22 mouse cellular contexts compared by ENCODE assay signal in the genomic region with DNA sequence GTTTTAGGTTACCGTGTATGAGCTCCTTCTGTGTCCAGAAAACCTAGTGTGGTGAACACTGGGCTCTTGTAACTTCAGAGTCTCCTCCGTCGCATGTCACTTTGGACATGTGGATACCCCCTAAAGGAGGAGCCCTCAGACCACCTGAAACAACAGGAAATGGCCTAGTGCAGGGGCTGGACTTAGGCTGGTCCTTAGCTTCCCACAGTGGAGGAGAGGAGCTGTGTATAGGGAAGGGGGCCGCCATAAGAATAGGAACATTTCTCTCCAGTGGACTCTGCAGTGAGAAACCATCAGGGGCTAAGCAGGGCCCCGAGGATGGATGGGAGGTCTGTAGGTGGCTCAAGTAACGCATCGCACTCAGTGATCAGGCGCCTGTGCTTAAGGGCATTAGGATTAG.
DNase-seq lines count a peak whose midpoint lies in the region; ATAC-seq and TF ChIP-seq lines count a peak whose summit lies in the region.
"Had no signal": no experiment of that assay in that cellular context is flagged by ENCODE, and none has a peak within 500 bp of the region (broad histone marks: within the 10 kb centered on the region; RNA-seq: fewer than 3 reads in every experiment).

No protein-coding gene starts in this region.

- no peak for TF ChIP-seq CTCF in midbrain, postnatal 0 days (IDR thresholded peaks at IDR 0.05)

- H3K4me2 ChIP-seq in forebrain, embryonic 11.5 days (ENCODE audit: low read depth, low read length, severe bottlenecking): no peak overlapping the region
- no peak overlapping the region for H3K4me2 ChIP-seq in kidney, embryonic 14.5 days (replicated peaks; ENCODE audit: low read depth, low read length)
- H3K4me2 ChIP-seq in midbrain, embryonic 12.5 days (replicated peaks): no peak overlapping the region
- H3K4me2 ChIP-seq in midbrain, postnatal 0 days (ENCODE audit: low read depth, low read length, poor library complexity, severe bottlenecking): no peak overlapping the region
- H3K4me2 ChIP-seq: embryonic facial prominence, embryonic 15.5 days; heart, embryonic 15.5 days; hindbrain, embryonic 13.5 days; limb, embryonic 13.5 days; liver, embryonic 11.5 days; neural tube, embryonic 12.5 days had no signal

- no peaks in the 10 kb centered on the region for H3K9me3 ChIP-seq in forebrain, embryonic 10.5 days
- no peaks in the 10 kb centered on the region for H3K9me3 ChIP-seq in forebrain, embryonic 11.5 days (ENCODE audit: control insufficient read depth, low read length)
- no peaks in the 10 kb centered on the region for H3K9me3 ChIP-seq in kidney, embryonic 14.5 days (ENCODE audit: control insufficient read depth, low read length)
- H3K9me3 ChIP-seq in midbrain, embryonic 12.5 days: no peaks in the 10 kb centered on the region
- H3K9me3 ChIP-seq in midbrain, postnatal 0 days (ENCODE audit: low read length): no peaks in the 10 kb centered on the region
- no peaks in the 10 kb centered on the region for H3K9me3 ChIP-seq in embryonic facial prominence, embryonic 10.5 days
- H3K9me3 ChIP-seq: embryonic facial prominence, embryonic 15.5 days; heart, embryonic 10.5 days; heart, embryonic 15.5 days; hindbrain, embryonic 13.5 days; limb, embryonic 13.5 days; neural tube, embryonic 12.5 days had no signal

- no peak; the same call in 1 of the 2 replicates for ATAC-seq in forebrain, embryonic 11.5 days (replicated peaks; ENCODE audit: low FRiP score)
- peak; percentile 77; the same call in 1 of the 2 replicates for ATAC-seq in kidney, embryonic 14.5 days (ENCODE audit: low FRiP score, low TSS enrichment)
- ATAC-seq in midbrain, embryonic 12.5 days (ENCODE audit: low FRiP score, low read depth): 0 out of 2 replicates have a peak, but pooled peaks have one; percentile 29
- ATAC-seq in midbrain, postnatal 0 days (ENCODE audit: low FRiP score): no peak
- ATAC-seq: intestine, postnatal 0 days; liver, postnatal 0 days had no signal

- DNase-seq in forebrain, embryonic 10.5 days (ENCODE audit: extremely low spot score, low spot score): no peak
- no peak for DNase-seq in forebrain, embryonic 11.5 days (ENCODE audit: low spot score)
- no peak for DNase-seq in kidney, postnatal 14 days
- DNase-seq in midbrain, postnatal 0 days (ENCODE audit: low spot score): no peak
- peak; percentile 37 for DNase-seq in embryonic facial prominence, embryonic 10.5 days (ENCODE audit: low spot score)
- no peak for DNase-seq in lung, postnatal 36 days
- DNase-seq: gastrocnemius, postnatal 14 days; liver, postnatal 0 days; thymus, adult 18-20 months had no signal

- no peaks in the 10 kb centered on the region for H3K36me3 ChIP-seq in forebrain, embryonic 10.5 days (replicated peaks)
- no peaks in the 10 kb centered on the region for H3K36me3 ChIP-seq in forebrain, embryonic 11.5 days (ENCODE audit: control insufficient read depth, insufficient read depth, low read length)
- H3K36me3 ChIP-seq in kidney, embryonic 14.5 days (ENCODE audit: control insufficient read depth, insufficient read depth, low read length): no peaks in the 10 kb centered on the region
- H3K36me3 ChIP-seq in midbrain, embryonic 12.5 days: no peaks in the 10 kb centered on the region
- H3K36me3 ChIP-seq in midbrain, postnatal 0 days (ENCODE audit: insufficient read depth, low read length): no peaks in the 10 kb centered on the region
- no peaks in the 10 kb centered on the region for H3K36me3 ChIP-seq in embryonic facial prominence, embryonic 10.5 days (replicated peaks)
- H3K36me3 ChIP-seq: embryonic facial prominence, embryonic 15.5 days; heart, embryonic 10.5 days; heart, embryonic 15.5 days; hindbrain, embryonic 13.5 days; limb, embryonic 13.5 days; neural tube, embryonic 12.5 days had no signal

- WGBS in forebrain, embryonic 10.5 days: 78% methylated on average over 8 of the region's 8 CpGs
- 76% methylated on average over 8 of the region's 8 CpGs for WGBS in forebrain, embryonic 11.5 days
- 46% methylated on average over 8 of the region's 8 CpGs for WGBS in kidney, embryonic 14.5 days
- WGBS in midbrain, embryonic 12.5 days: 80% methylated on average over 8 of the region's 8 CpGs
- 82% methylated on average over 8 of the region's 8 CpGs for WGBS in midbrain, postnatal 0 days
- 54% methylated on average over 8 of the region's 8 CpGs for WGBS in embryonic facial prominence, embryonic 10.5 days

- H3K4me3 ChIP-seq in forebrain, embryonic 10.5 days: no peak overlapping the region
- no peak overlapping the region for H3K4me3 ChIP-seq in forebrain, embryonic 11.5 days (ENCODE audit: low read depth, low read length)
- no peak overlapping the region for H3K4me3 ChIP-seq in kidney, embryonic 14.5 days (ENCODE audit: low read length)
- H3K4me3 ChIP-seq in midbrain, embryonic 12.5 days: no peak overlapping the region
- no peak overlapping the region for H3K4me3 ChIP-seq in midbrain, postnatal 0 days (ENCODE audit: low read depth, low read length)
- no peak overlapping the region for H3K4me3 ChIP-seq in embryonic facial prominence, embryonic 10.5 days
- H3K4me3 ChIP-seq: embryonic facial prominence, embryonic 15.5 days; heart, embryonic 10.5 days; heart, embryonic 15.5 days; hindbrain, embryonic 13.5 days; limb, embryonic 13.5 days; neural tube, embryonic 12.5 days had no signal

- no peaks in the 10 kb centered on the region; the same call in 1 of the 2 replicates for H3K27me3 ChIP-seq in forebrain, embryonic 10.5 days (ENCODE audit: poor library complexity, severe bottlenecking)
- no peaks in the 10 kb centered on the region for H3K27me3 ChIP-seq in forebrain, embryonic 11.5 days (ENCODE audit: control insufficient read depth, insufficient read depth, low read length)
- H3K27me3 ChIP-seq in kidney, embryonic 14.5 days (ENCODE audit: control insufficient read depth, insufficient read depth, low read length): no peaks in the 10 kb centered on the region
- no peaks in the 10 kb centered on the region for H3K27me3 ChIP-seq in midbrain, embryonic 12.5 days
- no peaks in the 10 kb centered on the region for H3K27me3 ChIP-seq in midbrain, postnatal 0 days (ENCODE audit: insufficient read depth, low read length)
- no peaks in the 10 kb centered on the region for H3K27me3 ChIP-seq in embryonic facial prominence, embryonic 10.5 days (replicated peaks; ENCODE audit: low read depth, poor library complexity, severe bottlenecking)
- H3K27me3 ChIP-seq: CH12.LX; embryonic facial prominence, embryonic 15.5 days; heart, embryonic 15.5 days; hindbrain, embryonic 13.5 days; neural tube, embryonic 12.5 days had no signal

- H3K27ac ChIP-seq in forebrain, embryonic 10.5 days: 0 out of 2 replicates have a peak overlapping the region, but pooled peaks have one; percentile 8
- no peak overlapping the region for H3K27ac ChIP-seq in forebrain, embryonic 11.5 days (ENCODE audit: low read depth, low read length)
- H3K27ac ChIP-seq in kidney, embryonic 14.5 days (ENCODE audit: low read depth, low read length): no peak overlapping the region
- no peak overlapping the region for H3K27ac ChIP-seq in midbrain, embryonic 12.5 days (replicated peaks)
- H3K27ac ChIP-seq in midbrain, postnatal 0 days (ENCODE audit: low read depth, low read length): no peak overlapping the region
- no peak overlapping the region for H3K27ac ChIP-seq in embryonic facial prominence, embryonic 10.5 days (replicated peaks)
- H3K27ac ChIP-seq: embryonic facial prominence, embryonic 15.5 days; heart, embryonic 10.5 days; heart, embryonic 15.5 days; hindbrain, embryonic 13.5 days; kidney, postnatal 0 days; limb, embryonic 13.5 days; neural tube, embryonic 12.5 days; stomach, postnatal 0 days had no signal

- H3K9ac ChIP-seq in forebrain, embryonic 11.5 days (ENCODE audit: low read length): no peak overlapping the region
- H3K9ac ChIP-seq in kidney, embryonic 14.5 days (ENCODE audit: low read depth, low read length): no peak overlapping the region
- no peak overlapping the region for H3K9ac ChIP-seq in midbrain, embryonic 12.5 days (replicated peaks)
- no peak overlapping the region for H3K9ac ChIP-seq in midbrain, postnatal 0 days (replicated peaks; ENCODE audit: low read length, poor library complexity, severe bottlenecking)
- H3K9ac ChIP-seq: embryonic facial prominence, embryonic 15.5 days; heart, embryonic 15.5 days; hindbrain, embryonic 13.5 days; limb, embryonic 13.5 days; liver, postnatal 0 days; neural tube, embryonic 12.5 days had no signal

- H3K4me1 ChIP-seq in forebrain, embryonic 10.5 days: no peaks in the 10 kb centered on the region
- H3K4me1 ChIP-seq in forebrain, embryonic 11.5 days (replicated peaks; ENCODE audit: control insufficient read depth, insufficient read depth, low read length): no peaks in the 10 kb centered on the region
- no peaks in the 10 kb centered on the region for H3K4me1 ChIP-seq in kidney, embryonic 14.5 days (ENCODE audit: control insufficient read depth, insufficient read depth, low read length)
- H3K4me1 ChIP-seq in midbrain, embryonic 12.5 days: no peaks in the 10 kb centered on the region
- no peaks in the 10 kb centered on the region for H3K4me1 ChIP-seq in midbrain, postnatal 0 days (ENCODE audit: insufficient read depth, low read length)
- no peaks in the 10 kb centered on the region for H3K4me1 ChIP-seq in embryonic facial prominence, embryonic 10.5 days
- H3K4me1 ChIP-seq: embryonic facial prominence, embryonic 15.5 days; heart, embryonic 10.5 days; heart, embryonic 15.5 days; hindbrain, embryonic 13.5 days; neural tube, embryonic 12.5 days had no signal

Comparison
In these comparisons a context has a peak if more than half of its experiments do, and no peak if none do; other contexts are left out.
1. ATAC-seq: peak in kidney, embryonic 14.5 days (single experiment) and midbrain, embryonic 12.5 days (single experiment); none in forebrain, embryonic 11.5 days (single experiment) and midbrain, postnatal 0 days (single experiment).